In genomic region chr11:103362521-103363181, GRCm38 (mm10) we compare ENCODE assay signal across 8 mouse cellular contexts. TPM values are rescaled to one million over a fixed set of nuclear protein-coding genes. Genes with fewer than 3 reads are reported as not detected.
DNase-seq lines count a peak whose midpoint lies in the region; ATAC-seq and TF ChIP-seq lines count a peak whose summit lies in the region.

No protein-coding gene starts in this region.

- peak overlapping the region; percentile 85 for H3K27ac ChIP-seq in layer of hippocampus, adult 2 months
- 0 out of 2 replicates have a peak overlapping the region, but pooled peaks have one; percentile 4 for H3K27ac ChIP-seq in hindbrain, embryonic 12.5 days
- peak overlapping the region; percentile 93 for H3K27ac ChIP-seq in lung, embryonic 16.5 days (ENCODE audit: low read length)

- H3K9ac ChIP-seq in hindbrain, embryonic 12.5 days: peak overlapping the region; percentile 57
- peak overlapping the region; percentile 78 for H3K9ac ChIP-seq in lung, embryonic 16.5 days (ENCODE audit: low read length)

- no peak for TF ChIP-seq CTCF in layer of hippocampus, adult 2 months (conservative IDR thresholded peaks at IDR 0.05)

- DNase-seq in layer of hippocampus, adult 2 months (ENCODE audit: low spot score in 2 of 2): no peak
- no peak for DNase-seq in layer of hippocampus, adult 9-11 months
- DNase-seq in embryo, embryonic 10 days (ENCODE audit: low spot score): peak; percentile 42
- peak; percentile 43 for DNase-seq in yolk sac, embryonic 10.5 days (ENCODE audit: low spot score)
- no peak for DNase-seq in ovary, postnatal 10 days (ENCODE audit: low spot score)
- no peak for DNase-seq in gastrocnemius, postnatal 14 days

- peaks cover 85% of the 10 kb centered on the region for H3K27me3 ChIP-seq in hindbrain, embryonic 12.5 days
- peaks cover 32% of the 10 kb centered on the region for H3K27me3 ChIP-seq in lung, embryonic 16.5 days (ENCODE audit: control insufficient read depth, insufficient read depth, low read depth, low read length)

- H3K9me3 ChIP-seq in hindbrain, embryonic 12.5 days (replicated peaks): no peaks in the 10 kb centered on the region
- no peaks in the 10 kb centered on the region for H3K9me3 ChIP-seq in lung, embryonic 16.5 days (ENCODE audit: control insufficient read depth, low read length)

- under 1% methylated on average over 32 of the region's 33 CpGs for WGBS in hindbrain, embryonic 12.5 days
- under 1% methylated on average over 33 of the region's 33 CpGs for WGBS in lung, embryonic 16.5 days

- peak overlapping the region; percentile 60 for H3K4me2 ChIP-seq in hindbrain, embryonic 12.5 days (replicated peaks)
- peak overlapping the region; percentile 94 for H3K4me2 ChIP-seq in lung, embryonic 16.5 days (ENCODE audit: low read depth, low read length)

- peaks cover 21% of the 10 kb centered on the region for H3K36me3 ChIP-seq in hindbrain, embryonic 12.5 days
- H3K36me3 ChIP-seq in lung, embryonic 16.5 days (ENCODE audit: control insufficient read depth, insufficient read depth, low read length): peaks cover 7% of the 10 kb centered on the region

- H3K4me1 ChIP-seq in hindbrain, embryonic 12.5 days: peaks cover 36% of the 10 kb centered on the region
- H3K4me1 ChIP-seq in lung, embryonic 16.5 days (replicated peaks; ENCODE audit: control insufficient read depth, insufficient read depth, low read length): peaks cover 27% of the 10 kb centered on the region

- ATAC-seq in hindbrain, embryonic 12.5 days (ENCODE audit: low FRiP score): 0 out of 2 replicates have a peak, but pooled peaks have one; percentile 14
- ATAC-seq in lung, embryonic 16.5 days (ENCODE audit: low read depth): peak; percentile 21

- intact Hi-C loops in gastrocnemius, postnatal 14 days (cut with DNase I; ENCODE audit: low total_unique reads): loop anchor here (5.0 kb wide), 1 partner anchor 35 kb away; no protein-coding TSS in a partner anchor

- H3K4me3 ChIP-seq in layer of hippocampus, adult 2 months: peak overlapping the region; percentile 58
- peak overlapping the region; percentile 37 for H3K4me3 ChIP-seq in hindbrain, embryonic 12.5 days
- H3K4me3 ChIP-seq in lung, embryonic 16.5 days (ENCODE audit: low read length): peak overlapping the region; percentile 53

RNA-seq across cellular contexts. Expression of gene Arhgap27, which starts 0.8 kb away (rescaled TPM):
- 10 to 100 TPM; 11.8 to 14.0 TPM for total RNA-seq in layer of hippocampus, adult 2 months (2021)
- polyA plus RNA-seq in hindbrain, embryonic 12.5 days (2016; fragmentation: Nextera tagmentation; extraction: Ambion mirVana): 5.2 and 5.9 TPM in 2 replicates
- 14.1 and 15.7 TPM in 2 replicates for polyA plus RNA-seq in lung, embryonic 16.5 days (2015; fragmentation: Nextera tagmentation; extraction: Ambion mirVana)
- 10 to 100 TPM in 1 of 2 experiments, 1 to 10 TPM in 1; 7.5 to 13.5 TPM for total RNA-seq in gastrocnemius, postnatal 14 days (2021)

RNA-seq across cellular contexts. Expression of gene Plekhm1, which starts 49.8 kb away (rescaled TPM):
- 10 to 100 TPM; 18.3 to 20.3 TPM for total RNA-seq in layer of hippocampus, adult 2 months (2021)
- 11.5 and 12.1 TPM in 2 replicates for polyA plus RNA-seq in hindbrain, embryonic 12.5 days (2016; fragmentation: Nextera tagmentation; extraction: Ambion mirVana)
- 9.8 and 10.2 TPM in 2 replicates for polyA plus RNA-seq in lung, embryonic 16.5 days (2015; fragmentation: Nextera tagmentation; extraction: Ambion mirVana)
- total RNA-seq in gastrocnemius, postnatal 14 days (2021): 1 to 10 TPM; 7.9 to 9.3 TPM

Comparison
In these comparisons a context has a peak if more than half of its experiments do, and no peak if none do; other contexts are left out.
1. DNase-seq: peak in embryo, embryonic 10 days (single experiment) and yolk sac, embryonic 10.5 days (single experiment); none in layer of hippocampus, adult 2 months (0 of 2), layer of hippocampus, adult 9-11 months (single experiment), ovary, postnatal 10 days (single experiment) and gastrocnemius, postnatal 14 days (single experiment).
2. H3K27ac ChIP-seq: peak in every context shown above with its lines; median percentile 93 in lung, embryonic 16.5 days; 85 in layer of hippocampus, adult 2 months; 4 in hindbrain, embryonic 12.5 days.
3. Peak in every context shown above with its lines, with median percentiles within 50 percentile points of each other: H3K4me3 ChIP-seq.